Mouse (Mus musculus): Measurements from ENCODE around the gene Ssxb10.
"Not testable (repeated sequence)": the region's sequence is repeated elsewhere in the genome, so short reads cannot be mapped to it uniquely, and the experiment has no call there.

Gene Ssxb10

GRCm38 (mm10) chrX:8327124-8327523 is at the start of gene Ssxb10:
Ssxb10 (plus strand) TSS chrX:8327424.
- DNase-seq: no peak

GRCm38 (mm10) chrX:8288621-8289020 is 38.6 kb upstream of the Ssxb10 start:
- DNase-seq: no peak

- DNase-seq: no peak
These were observed 17.9 kb upstream of the Ssxb10 start for GRCm38 (mm10) chrX:8309302-8309701.

- peak; percentile 15 to 33 for DNase-seq
These were observed 12.3 kb upstream of the Ssxb10 start for GRCm38 (mm10) chrX:8314905-8315304.

GRCm38 (mm10) chrX:8366678-8367077 is 39.5 kb downstream of the Ssxb10 start, which contains the start of gene Ssxb9:
Ssxb9 (plus strand) TSS chrX:8366978.
- DNase-seq: not testable (repeated sequence)

Data from cerebellum, postnatal 25 days (tissue).